Mouse (Mus musculus) CD4-positive, CD25-positive, alpha-beta regulatory T cell, adult 9 weeks (primary cell): Measurements from ENCODE around the gene Cyb5b. TPM values are rescaled to one million over a fixed set of nuclear protein-coding genes. Genes with fewer than 3 reads are reported as not detected.

ENCODE experiments used
- polyA plus RNA-seq: library from polyadenylated mRNA; unstranded; fragments of 100-300 nt; shearing (Covaris generic); gene quantifications from one replicate; pipeline ENCODE4 v1.2.1, GENCODE M21; 2017

Gene Cyb5b
- 89.8 TPM for polyA plus RNA-seq

GRCm38 (mm10) chr8:107150404-107151157, at the start of gene Cyb5b:
TSS of gene Cyb5b (plus strand) at chr8:107150640.

Other genes with a start within 250 kb of the Cyb5b start
- 1.6 TPM for gene Sntb2, start 214.9 kb upstream of the Cyb5b start, polyA plus RNA-seq
- gene Vps4a, start 119.4 kb upstream of the Cyb5b start, polyA plus RNA-seq = 55.7 TPM
- gene Pdf, start 102.0 kb upstream of the Cyb5b start, polyA plus RNA-seq = 1.9 TPM
- gene Cog8, start 94.0 kb upstream of the Cyb5b start, polyA plus RNA-seq = 14.6 TPM
- gene Nip7, start 93.8 kb upstream of the Cyb5b start, polyA plus RNA-seq = 119 TPM
- not detected for gene Tmed6, start 85.0 kb upstream of the Cyb5b start, polyA plus RNA-seq
- gene Terf2, start 54.1 kb upstream of the Cyb5b start, polyA plus RNA-seq = 7.6 TPM
- 13.9 TPM for gene Nfat5, start 142.8 kb downstream of the Cyb5b start, polyA plus RNA-seq